Mouse (Mus musculus) intestine, embryonic 14.5 days (tissue): ENCODE results near the gene Gadd45gip1. TPM values are rescaled to one million over a fixed set of nuclear protein-coding genes. Genes with fewer than 3 reads are reported as not detected.
A peak's percentile ranks its signal among the peaks of the same experiment; 100 is the strongest.

Source experiments
- ATAC-seq: fragments of 200-750 bp; cut with Nextera tagmentation; replicated peaks from 2 replicates; pipeline ENCODE4 v1.8.0; 2017; ENCODE audit warnings: low read depth, moderate number of reproducible peaks, moderate TSS enrichment, moderate library complexity; ENCODE audit not compliant: low FRiP score, low TSS enrichment
- DNase-seq: peaks from one replicate; pipeline ENCODE4 v3.0.0-alpha.2; 2018; ENCODE audit warnings: low spot score
- H3K27ac ChIP-seq: fragments of 300-500 bp; sonication (generic); 2 replicates; pipeline ENCODE4 v1.5.1; 2014; ENCODE audit warnings: low read depth, mild to moderate bottlenecking, control low read depth
- H3K27me3 ChIP-seq: fragments of 300-500 bp; sonication (generic); replicated peaks from 2 replicates; pipeline ENCODE4 v1.6.1; 2014; ENCODE audit warnings: low read length, control low read depth; ENCODE audit not compliant: control insufficient read depth, insufficient read depth
- H3K36me3 ChIP-seq: fragments of 300-500 bp; sonication (generic); 2 replicates; pipeline ENCODE4 v1.6.1; 2014; ENCODE audit warnings: low read length, control low read depth; ENCODE audit not compliant: control insufficient read depth, insufficient read depth
- H3K4me1 ChIP-seq: fragments of 300-500 bp; sonication (generic); replicated peaks from 2 replicates; pipeline ENCODE4 v1.6.1; 2014; ENCODE audit warnings: low read length, control low read depth, mixed read lengths; ENCODE audit not compliant: control insufficient read depth, insufficient read depth
- H3K4me2 ChIP-seq: fragments of 300-500 bp; sonication (generic); 2 replicates; pipeline ENCODE4 v1.6.1; 2014; ENCODE audit warnings: low read length
- H3K4me3 ChIP-seq: fragments of 300-500 bp; sonication (generic); 2 replicates; pipeline ENCODE4 v1.5.1; 2014; ENCODE audit warnings: low read depth, low read length, control low read depth, mixed read lengths
- H3K9ac ChIP-seq: fragments of 300-500 bp; sonication (generic); 2 replicates; pipeline ENCODE4 v1.6.1; 2014; ENCODE audit warnings: mild to moderate bottlenecking, low read length
- H3K9me3 ChIP-seq: fragments of 300-500 bp; sonication (generic); 2 replicates; pipeline ENCODE4 v1.6.1; 2016; ENCODE audit warnings: low read length, control low read depth; ENCODE audit not compliant: control insufficient read depth
- WGBS: fragments of 180-500 bp; shearing (Covaris S2); extraction: QIAGEN DNeasy Blood & Tissue Kit; methylation state at CpG from one replicate; pipeline ENCODE4 v1.1.7; 2014; 5-methylcytosine and 5-hydroxymethylcytosine counted together
- polyA plus RNA-seq: library from polyadenylated mRNA; unstranded; fragments of >200 nt; fragmentation: Nextera tagmentation; extraction: Ambion mirVana; gene quantifications from 2 replicates; pipeline ENCODE4 v1.2.1, GENCODE M21; 2014

Gadd45gip1 gene
- polyA plus RNA-seq, 1 experiment from 2014 or later: 60.8 TPM

GRCm38 (mm10) chr8:84799999-84800831, 31.1 kb upstream of the Gadd45gip1 start, which contains the start of gene Nfix:
Nfix (minus strand) TSS chr8:84800344.
- Histone ChIP-seq H3K9ac (peak within 1 kb of the TSS; percentile 80), H3K36me3 (no peaks in the 10 kb centered on the region), H3K4me2 (peak within 1 kb of the TSS; percentile 69), H3K9me3 (no peaks in the 10 kb centered on the region), H3K4me1 (peaks cover 10% of the 10 kb centered on the region; the same call in 1 of the 2 replicates), H3K4me3 (peak within 1 kb of the TSS; percentile 63), H3K27ac (no peak within 1 kb of the TSS), H3K27me3 (peaks cover 87% of the 10 kb centered on the region)
- DNase-seq: peak; percentile 76
- WGBS: 3% methylated on average over 39 of the region's 125 CpGs
- ATAC-seq: peak; percentile 36

- peaks cover 69% of the 10 kb centered on the region for H3K27me3 ChIP-seq
Observed at GRCm38 (mm10) chr8:84806031-84806430, 25.3 kb upstream of the Gadd45gip1 start.

GRCm38 (mm10) chr8:84809109-84809940, 22.0 kb upstream of the Gadd45gip1 start:
- no peak overlapping the region for H3K4me2 ChIP-seq
- WGBS: 61% methylated on average over 12 of the region's 12 CpGs
- H3K27me3 ChIP-seq: peaks cover 60% of the 10 kb centered on the region
- H3K4me3 ChIP-seq: no peak overlapping the region
- DNase-seq: no peak
- H3K9me3 ChIP-seq: no peaks in the 10 kb centered on the region
- H3K9ac ChIP-seq: no peak overlapping the region
- ATAC-seq: no peak
- 0 out of 2 replicates have a peak, but pooled peaks cover 3% of the 10 kb centered on the region for H3K4me1 ChIP-seq
- H3K27ac ChIP-seq: no peak overlapping the region
- H3K36me3 ChIP-seq: no peaks in the 10 kb centered on the region

More at GRCm38 (mm10) chr8:84806031-84806430, 25.3 kb upstream of the Gadd45gip1 start:
- DNase-seq (no peak), ATAC-seq (no peak)
- 0 out of 2 replicates have a peak, but pooled peaks cover 2% of the 10 kb centered on the region for H3K4me1 ChIP-seq
- H3K9me3 ChIP-seq: no peaks in the 10 kb centered on the region
- 88% methylated on average over 5 of the region's 5 CpGs for WGBS
- H3K4me2 ChIP-seq: no peak overlapping the region
- no peaks in the 10 kb centered on the region for H3K36me3 ChIP-seq
- H3K4me3 ChIP-seq: no peak overlapping the region
- no peak overlapping the region for H3K27ac ChIP-seq
- H3K9ac ChIP-seq: no peak overlapping the region

- 73% methylated on average over 5 of the region's 5 CpGs for WGBS
- Histone ChIP-seq H3K27me3 (peaks cover 60% of the 10 kb centered on the region), H3K4me3 (no peak overlapping the region), H3K9ac (no peak overlapping the region), H3K4me2 (no peak overlapping the region), H3K9me3 (no peaks in the 10 kb centered on the region), H3K27ac (no peak overlapping the region), H3K36me3 (no peaks in the 10 kb centered on the region), H3K4me1 (0 out of 2 replicates have a peak, but pooled peaks cover 3% of the 10 kb centered on the region)
- DNase-seq (no peak), ATAC-seq (no peak)
Observed at GRCm38 (mm10) chr8:84809941-84810280, 21.4 kb upstream of the Gadd45gip1 start.

GRCm38 (mm10) chr8:84810896-84811295, 20.4 kb upstream of the Gadd45gip1 start:
- under 1% methylated on average over 32 of the region's 32 CpGs for WGBS
- H3K27me3 ChIP-seq: peaks cover 52% of the 10 kb centered on the region

GRCm38 (mm10) chr8:84811303-84811702, 20.0 kb upstream of the Gadd45gip1 start:
- Histone ChIP-seq H3K36me3 (no peaks in the 10 kb centered on the region), H3K9me3 (no peaks in the 10 kb centered on the region), H3K4me3 (peak overlapping the region; percentile 27), H3K27me3 (peaks cover 52% of the 10 kb centered on the region), H3K4me1 (0 out of 2 replicates have a peak, but pooled peaks cover 3% of the 10 kb centered on the region), H3K4me2 (peak overlapping the region; percentile 55), H3K27ac (no peak overlapping the region), H3K9ac (0 out of 2 replicates have a peak overlapping the region, but pooled peaks have one; percentile 16)
- ATAC-seq (no peak), DNase-seq (no peak)
- WGBS: 26% methylated on average over 10 of the region's 10 CpGs

More at GRCm38 (mm10) chr8:84810896-84811295, 20.4 kb upstream of the Gadd45gip1 start:
- Histone ChIP-seq H3K4me2 (peak overlapping the region; percentile 55), H3K4me3 (peak overlapping the region; percentile 27), H3K9me3 (no peaks in the 10 kb centered on the region), H3K36me3 (no peaks in the 10 kb centered on the region), H3K9ac (0 out of 2 replicates have a peak overlapping the region, but pooled peaks have one; percentile 16), H3K27ac (no peak overlapping the region), H3K4me1 (0 out of 2 replicates have a peak, but pooled peaks cover 3% of the 10 kb centered on the region)
- ATAC-seq (peak; percentile 71), DNase-seq (peak; percentile 97)

GRCm38 (mm10) chr8:84813059-84813458, 18.3 kb upstream of the Gadd45gip1 start:
- Histone ChIP-seq H3K4me2 (no peak overlapping the region), H3K36me3 (no peaks in the 10 kb centered on the region), H3K4me3 (no peak overlapping the region), H3K27me3 (peaks cover 46% of the 10 kb centered on the region), H3K27ac (no peak overlapping the region), H3K4me1 (0 out of 2 replicates have a peak, but pooled peaks cover 3% of the 10 kb centered on the region), H3K9ac (no peak overlapping the region), H3K9me3 (no peaks in the 10 kb centered on the region)
- DNase-seq: peak; percentile 94
- 2% methylated on average over 5 of the region's 5 CpGs for WGBS
- ATAC-seq: no peak

- H3K4me1 ChIP-seq: 0 out of 2 replicates have a peak, but pooled peaks cover 3% of the 10 kb centered on the region
- H3K27ac ChIP-seq: no peak overlapping the region
- ATAC-seq: no peak
- H3K4me2 ChIP-seq: no peak overlapping the region
- no peaks in the 10 kb centered on the region for H3K36me3 ChIP-seq
- 88% methylated on average over 3 of the region's 3 CpGs for WGBS
- no peaks in the 10 kb centered on the region for H3K9me3 ChIP-seq
- no peak overlapping the region for H3K4me3 ChIP-seq
- H3K27me3 ChIP-seq: peaks cover 38% of the 10 kb centered on the region
- DNase-seq: no peak
- no peak overlapping the region for H3K9ac ChIP-seq
Observed at GRCm38 (mm10) chr8:84813830-84814229, 17.5 kb upstream of the Gadd45gip1 start.
